ENCODE assay signal across 8 mouse cellular contexts in genomic region chr11:74408587-74409446, GRCm38 (mm10). TPM values are rescaled to one million over a fixed set of nuclear protein-coding genes. Genes with fewer than 3 reads are reported as not detected.
A peak's percentile ranks its signal among the peaks of the same experiment; 100 is the strongest.
DNase-seq lines count a peak whose midpoint lies in the region; ATAC-seq and TF ChIP-seq lines count a peak whose summit lies in the region.

No protein-coding gene starts in this region.

- ATAC-seq in liver, embryonic 11.5 days (replicated peaks; ENCODE audit: low FRiP score), result no peak
- peak; percentile 82; the same call in 1 of the 2 replicates for ATAC-seq in heart, embryonic 11.5 days (replicated peaks; ENCODE audit: insufficient number of reproducible peaks, low FRiP score, low TSS enrichment)
- ATAC-seq in kidney, embryonic 16.5 days (ENCODE audit: low FRiP score, low TSS enrichment), result peak; percentile 88
- ATAC-seq in limb, embryonic 15.5 days (ENCODE audit: insufficient number of reproducible peaks, low FRiP score, low TSS enrichment, low read depth), result peak; percentile 70; the same call in 1 of the 2 replicates

- H3K4me1 ChIP-seq in liver, adult 2 months (ENCODE audit: control insufficient read depth, insufficient read depth, low read length), result no peaks in the 10 kb centered on the region
- no peaks in the 10 kb centered on the region; the same call in 1 of the 2 replicates for H3K4me1 ChIP-seq in liver, embryonic 11.5 days (replicated peaks; ENCODE audit: control insufficient read depth, insufficient read depth, low read length)
- H3K4me1 ChIP-seq in forebrain, embryonic 10.5 days, result peaks cover 22% of the 10 kb centered on the region
- H3K4me1 ChIP-seq in heart, embryonic 11.5 days (ENCODE audit: control insufficient read depth, insufficient read depth, low read length), result peaks cover 28% of the 10 kb centered on the region
- H3K4me1 ChIP-seq in kidney, embryonic 16.5 days (ENCODE audit: insufficient read depth, low read length), result peaks cover 33% of the 10 kb centered on the region
- H3K4me1 ChIP-seq in limb, embryonic 15.5 days, result peaks cover 23% of the 10 kb centered on the region

- no peak overlapping the region for H3K27ac ChIP-seq in liver, adult 2 months (replicated peaks; ENCODE audit: insufficient read depth, low read depth, low read length)
- H3K27ac ChIP-seq in liver, embryonic 11.5 days (ENCODE audit: low read depth, low read length), result no peak overlapping the region
- H3K27ac ChIP-seq in forebrain, embryonic 10.5 days, result peak overlapping the region; percentile 35; the same call in 1 of the 2 replicates
- H3K27ac ChIP-seq in heart, embryonic 11.5 days (ENCODE audit: low read depth, low read length), result peak overlapping the region; percentile 68
- H3K27ac ChIP-seq in kidney, embryonic 16.5 days (ENCODE audit: low read length), result peak overlapping the region; percentile 54
- peak overlapping the region; percentile 33; the same call in 1 of the 2 replicates for H3K27ac ChIP-seq in limb, embryonic 15.5 days

- no peaks in the 10 kb centered on the region for H3K9me3 ChIP-seq in liver, embryonic 11.5 days (ENCODE audit: control insufficient read depth, low read length)
- H3K9me3 ChIP-seq in forebrain, embryonic 10.5 days, result no peaks in the 10 kb centered on the region
- H3K9me3 ChIP-seq in heart, embryonic 11.5 days (replicated peaks; ENCODE audit: control insufficient read depth, low read length), result no peaks in the 10 kb centered on the region
- H3K9me3 ChIP-seq in kidney, embryonic 16.5 days (ENCODE audit: low read length), result no peaks in the 10 kb centered on the region
- no peaks in the 10 kb centered on the region for H3K9me3 ChIP-seq in limb, embryonic 15.5 days

- no peaks in the 10 kb centered on the region for H3K79me2 ChIP-seq in liver, adult 2 months (ENCODE audit: control insufficient read depth, insufficient read depth, low read length)

- no peak overlapping the region for H3K4me2 ChIP-seq in liver, embryonic 11.5 days
- no peak overlapping the region for H3K4me2 ChIP-seq in heart, embryonic 11.5 days
- H3K4me2 ChIP-seq in kidney, embryonic 16.5 days (replicated peaks; ENCODE audit: low read depth, low read length), result no peak overlapping the region
- no peak overlapping the region for H3K4me2 ChIP-seq in limb, embryonic 15.5 days

- no peak overlapping the region for H3K4me3 ChIP-seq in liver, adult 2 months (ENCODE audit: insufficient read depth, low read depth, low read length)
- no peak overlapping the region for H3K4me3 ChIP-seq in liver, embryonic 11.5 days (ENCODE audit: low read depth, low read length)
- H3K4me3 ChIP-seq in forebrain, embryonic 10.5 days, result no peak overlapping the region
- no peak overlapping the region for H3K4me3 ChIP-seq in heart, embryonic 11.5 days (ENCODE audit: low read depth, low read length)
- no peak overlapping the region for H3K4me3 ChIP-seq in kidney, embryonic 16.5 days (ENCODE audit: low read length)
- H3K4me3 ChIP-seq in limb, embryonic 15.5 days, result no peak overlapping the region

- no peak for TF ChIP-seq POLR2A in liver, adult 2 months (IDR thresholded peaks at IDR 0.05; ENCODE audit: extremely low read depth, insufficient read depth, low read length)

- H3K27me3 ChIP-seq in liver, adult 2 months (ENCODE audit: control insufficient read depth, insufficient read depth, low read length), result no peaks in the 10 kb centered on the region
- H3K27me3 ChIP-seq in liver, embryonic 11.5 days (replicated peaks; ENCODE audit: control insufficient read depth, insufficient read depth, low read length), result no peaks in the 10 kb centered on the region
- no peaks in the 10 kb centered on the region for H3K27me3 ChIP-seq in forebrain, embryonic 10.5 days (ENCODE audit: poor library complexity, severe bottlenecking)
- no peaks in the 10 kb centered on the region for H3K27me3 ChIP-seq in heart, embryonic 11.5 days (ENCODE audit: control insufficient read depth, insufficient read depth, low read length)
- H3K27me3 ChIP-seq in kidney, embryonic 16.5 days (ENCODE audit: insufficient read depth, low read length), result no peaks in the 10 kb centered on the region
- no peaks in the 10 kb centered on the region for H3K27me3 ChIP-seq in limb, embryonic 15.5 days

- H3K36me3 ChIP-seq in liver, adult 2 months (ENCODE audit: control insufficient read depth, insufficient read depth, low read length), result no peaks in the 10 kb centered on the region
- no peaks in the 10 kb centered on the region for H3K36me3 ChIP-seq in liver, embryonic 11.5 days (ENCODE audit: control insufficient read depth, insufficient read depth, low read length)
- H3K36me3 ChIP-seq in forebrain, embryonic 10.5 days (replicated peaks), result no peaks in the 10 kb centered on the region
- no peaks in the 10 kb centered on the region for H3K36me3 ChIP-seq in heart, embryonic 11.5 days (ENCODE audit: control insufficient read depth, insufficient read depth, low read length)
- H3K36me3 ChIP-seq in kidney, embryonic 16.5 days (ENCODE audit: insufficient read depth, low read length), result no peaks in the 10 kb centered on the region
- no peaks in the 10 kb centered on the region for H3K36me3 ChIP-seq in limb, embryonic 15.5 days

- DNase-seq in liver, adult 2 months (ENCODE audit: extremely low read depth, low read depth, low spot score), result peak; percentile 54
- no peak for DNase-seq in liver, embryonic 11.5 days (ENCODE audit: low spot score)
- DNase-seq in forebrain, embryonic 10.5 days (ENCODE audit: extremely low spot score, low spot score), result no peak
- peak; percentile 88 for DNase-seq in ovary, adult 18-20 months (ENCODE audit: low spot score)
- DNase-seq in thymus, postnatal 4 days, result peak; percentile 52

- 43% methylated on average over 4 of the region's 4 CpGs for WGBS in liver, adult 2 months
- 69% methylated on average over 4 of the region's 4 CpGs for WGBS in liver, embryonic 11.5 days
- WGBS in forebrain, embryonic 10.5 days, result 84% methylated on average over 4 of the region's 4 CpGs
- WGBS in heart, embryonic 11.5 days (ENCODE audit: insufficient replicate concordance), result 47% methylated on average over 4 of the region's 4 CpGs
- WGBS in kidney, embryonic 16.5 days, result 44% methylated on average over 4 of the region's 4 CpGs
- WGBS in limb, embryonic 15.5 days, result 43% methylated on average over 4 of the region's 4 CpGs

- no peak for TF ChIP-seq CTCF in liver, adult 2 months (IDR thresholded peaks at IDR 0.05; ENCODE audit: low read depth, low read length)

- H3K9ac ChIP-seq in liver, adult 2 months (ENCODE audit: low read depth, low read length), result no peak overlapping the region
- H3K9ac ChIP-seq in liver, embryonic 11.5 days (ENCODE audit: low read depth, low read length), result no peak overlapping the region
- no peak overlapping the region for H3K9ac ChIP-seq in heart, embryonic 11.5 days (ENCODE audit: low read depth, low read length)
- H3K9ac ChIP-seq in kidney, embryonic 16.5 days (replicated peaks; ENCODE audit: low read length), result no peak overlapping the region
- H3K9ac ChIP-seq in limb, embryonic 15.5 days, result no peak overlapping the region

RNA-seq across cellular contexts. Expression of gene Olfr412, which starts 46.9 kb away (rescaled TPM):
- not detected in 2 replicates for total RNA-seq in liver, adult 2 months (2014; rRNA removed)
- polyA plus RNA-seq in liver, adult 2 months (2012; rRNA removed), result not detected in 2 replicates
- polyA plus RNA-seq in liver, embryonic 11.5 days (2014; fragmentation: Nextera tagmentation; extraction: Ambion mirVana), result not detected in 2 replicates
- polyA plus RNA-seq in forebrain, embryonic 10.5 days (2016; fragmentation: Nextera tagmentation; extraction: Ambion mirVana), result not detected in 2 replicates
- not detected in 2 replicates for polyA plus RNA-seq in heart, embryonic 11.5 days (2014; fragmentation: Nextera tagmentation; extraction: Ambion mirVana)
- not detected in 2 replicates for polyA plus RNA-seq in kidney, embryonic 16.5 days (2015; fragmentation: Nextera tagmentation; extraction: Ambion mirVana)
- polyA plus RNA-seq in limb, embryonic 15.5 days (2015; fragmentation: Nextera tagmentation; extraction: Ambion mirVana), result not detected in 2 replicates

RNA-seq across cellular contexts. Expression of gene Olfr411, which starts 56.4 kb away (rescaled TPM):
- not detected in 2 replicates for total RNA-seq in liver, adult 2 months (2014; rRNA removed)
- not detected in 2 replicates for polyA plus RNA-seq in liver, adult 2 months (2012; rRNA removed)
- polyA plus RNA-seq in liver, embryonic 11.5 days (2014; fragmentation: Nextera tagmentation; extraction: Ambion mirVana), result not detected in 2 replicates
- not detected in 2 replicates for polyA plus RNA-seq in forebrain, embryonic 10.5 days (2016; fragmentation: Nextera tagmentation; extraction: Ambion mirVana)
- not detected in 2 replicates for polyA plus RNA-seq in heart, embryonic 11.5 days (2014; fragmentation: Nextera tagmentation; extraction: Ambion mirVana)
- not detected in 2 replicates for polyA plus RNA-seq in kidney, embryonic 16.5 days (2015; fragmentation: Nextera tagmentation; extraction: Ambion mirVana)
- polyA plus RNA-seq in limb, embryonic 15.5 days (2015; fragmentation: Nextera tagmentation; extraction: Ambion mirVana), result not detected in 2 replicates

Comparison
In these comparisons a context has a peak if more than half of its experiments do, and no peak if none do; other contexts are left out.
1. DNase-seq: peak in liver, adult 2 months (single experiment), ovary, adult 18-20 months (single experiment) and thymus, postnatal 4 days (single experiment); none in liver, embryonic 11.5 days (single experiment) and forebrain, embryonic 10.5 days (single experiment).
2. H3K27ac ChIP-seq: peak in forebrain, embryonic 10.5 days (single experiment), heart, embryonic 11.5 days (single experiment), kidney, embryonic 16.5 days (single experiment) and limb, embryonic 15.5 days (single experiment); none in liver, adult 2 months (single experiment) and liver, embryonic 11.5 days (single experiment).